Mouse (Mus musculus): ENCODE measurements around the gene Ndufs6.

The Ndufs6 gene

DNA sequence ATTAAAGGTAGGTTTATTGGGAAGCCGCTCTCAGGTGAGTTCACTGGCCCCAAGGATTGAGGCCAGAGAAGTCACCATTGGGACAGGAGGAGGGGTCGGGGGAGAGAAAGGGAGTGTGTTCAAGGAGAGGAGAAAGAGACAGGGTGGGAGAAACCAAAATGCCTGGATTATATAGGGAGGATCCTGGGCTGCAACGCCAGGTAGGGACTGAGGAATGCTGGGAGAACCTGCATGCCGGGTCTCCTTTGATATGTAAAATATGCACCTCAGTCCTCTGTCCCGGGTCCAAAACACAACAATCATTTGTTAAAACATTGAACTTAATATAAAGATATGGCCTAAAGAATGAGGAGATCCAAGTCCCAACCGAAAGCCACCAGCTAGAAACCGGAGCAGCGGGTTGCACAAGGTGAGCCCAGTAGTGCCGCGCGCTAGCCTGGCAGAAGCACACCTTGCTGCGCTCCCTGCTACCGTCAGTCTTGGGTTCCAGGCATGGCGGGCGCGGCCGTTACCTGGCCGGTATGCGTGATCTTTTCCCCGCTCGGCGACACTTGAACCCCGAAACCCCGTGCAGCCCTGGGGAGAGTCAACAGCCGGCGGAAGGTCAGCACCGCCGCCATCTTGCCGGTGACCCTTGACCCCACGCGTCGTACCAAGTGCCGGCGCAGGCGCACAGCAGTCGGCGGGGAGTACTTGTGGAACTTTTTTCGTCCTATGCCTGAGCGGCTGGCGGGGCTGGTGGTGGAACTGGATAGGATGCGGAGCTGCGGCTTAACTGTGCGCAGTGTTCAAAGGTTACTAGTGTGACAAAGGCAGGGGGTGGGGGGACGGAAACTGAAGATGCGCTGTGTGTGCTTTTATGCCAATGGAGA lies at the start of gene Ndufs6, which contains the start of gene Mrpl36:
Gene Ndufs6, minus strand, starts transcription at position 716 of the 872 bp plus-strand sequence.
Gene Mrpl36, plus strand, starts transcription at position 687 of the 872 bp plus-strand sequence.
- peak; percentile 96 for DNase-seq (ENCODE audit: low read depth, low spot score)

DNA sequence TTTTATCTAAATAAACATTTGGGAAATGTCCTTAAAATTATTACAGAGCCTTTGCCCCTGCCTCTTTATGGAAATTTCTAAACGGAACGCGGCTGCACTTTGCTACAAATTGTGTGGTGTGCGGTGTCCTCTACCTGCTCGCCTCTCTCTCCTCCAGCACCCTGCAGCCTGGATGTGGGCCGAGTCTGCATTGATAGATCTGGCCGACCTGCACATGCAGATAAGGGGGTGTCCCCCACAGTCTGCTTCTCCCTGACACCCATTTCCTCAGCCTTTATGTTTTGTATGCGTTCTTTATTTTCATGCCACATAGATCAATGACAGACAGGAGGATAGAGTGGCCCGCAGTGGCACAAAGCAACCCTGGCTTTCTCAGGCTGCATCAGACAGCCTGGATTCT lies 49.3 kb upstream of the Ndufs6 start:
- no peak for DNase-seq (ENCODE audit: low read depth, low spot score)

DNA sequence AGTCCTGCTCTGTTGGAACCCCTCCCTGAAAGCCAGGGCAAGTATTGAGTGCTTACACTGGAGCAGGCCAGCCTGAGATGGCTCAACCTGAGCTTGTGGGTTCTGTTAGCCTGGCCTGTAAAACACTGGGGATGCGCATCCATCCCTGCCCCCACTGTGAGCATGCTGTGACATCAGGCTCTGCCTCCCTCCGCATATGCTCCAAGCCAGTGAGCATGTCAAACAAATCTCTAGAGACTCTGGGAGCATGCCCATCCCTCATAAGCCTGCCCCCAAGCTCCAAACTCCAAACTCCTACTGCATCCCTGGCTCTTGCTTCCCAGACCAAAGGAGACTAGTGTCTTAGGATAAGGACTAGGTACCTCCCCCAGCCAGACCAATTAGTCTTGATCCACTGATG lies 46.3 kb upstream of the Ndufs6 start:
- no peak for DNase-seq (ENCODE audit: low read depth, low spot score)

DNA sequence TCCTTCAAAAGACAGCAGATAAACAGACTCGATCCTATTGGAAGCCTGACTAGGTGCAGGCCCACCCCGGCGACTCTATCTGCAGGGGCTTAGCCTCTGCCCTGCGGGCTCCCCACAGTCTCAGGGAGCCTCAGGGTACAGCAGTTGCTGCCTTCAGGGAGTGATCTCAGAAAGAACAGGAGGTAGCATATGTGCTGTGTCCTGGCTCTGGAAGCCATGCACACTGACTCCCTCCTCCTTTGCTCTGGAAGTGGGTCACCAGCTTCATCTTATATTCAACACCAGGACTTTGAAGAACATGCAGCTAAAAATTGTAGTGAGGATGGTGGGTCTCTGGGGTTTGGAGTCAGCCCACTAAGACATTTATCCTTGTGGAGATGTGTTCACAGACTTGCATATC lies 45.0 kb upstream of the Ndufs6 start:
- DNase-seq (ENCODE audit: low read depth, low spot score): no peak

DNA sequence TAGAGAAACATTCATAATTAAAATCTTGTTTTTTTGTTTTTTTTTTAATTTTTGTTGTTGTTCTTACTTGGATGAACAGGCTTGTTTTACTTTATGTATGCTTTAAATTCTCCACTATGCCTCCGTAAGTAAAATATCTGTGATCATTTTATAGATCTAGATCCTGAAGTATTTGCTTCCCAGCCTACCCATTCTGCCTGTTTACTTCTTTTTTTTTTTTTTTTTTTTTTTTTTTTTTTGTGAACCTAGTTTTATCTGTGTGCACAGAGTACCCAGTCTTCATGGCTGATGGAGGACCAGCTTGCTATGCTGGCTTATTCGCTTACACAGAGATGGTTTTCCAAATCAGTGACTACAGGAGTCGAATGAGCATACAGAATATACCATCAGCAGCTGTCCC lies 28.8 kb upstream of the Ndufs6 start:
- DNase-seq (ENCODE audit: low read depth, low spot score): no peak

DNA sequence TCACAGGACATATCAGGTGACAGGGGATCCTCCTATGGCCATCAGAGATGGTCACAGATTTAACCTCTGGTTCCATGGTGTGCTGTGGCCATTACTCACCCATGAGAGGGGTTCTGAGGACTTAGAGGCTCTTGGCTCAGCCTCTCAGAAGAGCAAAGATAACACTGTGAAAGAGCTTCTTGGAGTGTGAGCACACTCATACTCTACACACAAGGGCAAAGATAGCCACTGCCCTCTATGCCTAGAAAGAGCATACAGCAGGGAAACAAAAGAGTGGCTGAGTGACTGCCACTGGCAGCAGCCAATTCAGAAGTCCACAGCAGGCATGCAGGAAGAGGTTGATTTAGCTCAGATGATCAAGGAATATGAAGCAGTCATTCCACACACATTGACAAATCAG lies 24.1 kb upstream of the Ndufs6 start:
- DNase-seq (ENCODE audit: low read depth, low spot score): no peak

DNA sequence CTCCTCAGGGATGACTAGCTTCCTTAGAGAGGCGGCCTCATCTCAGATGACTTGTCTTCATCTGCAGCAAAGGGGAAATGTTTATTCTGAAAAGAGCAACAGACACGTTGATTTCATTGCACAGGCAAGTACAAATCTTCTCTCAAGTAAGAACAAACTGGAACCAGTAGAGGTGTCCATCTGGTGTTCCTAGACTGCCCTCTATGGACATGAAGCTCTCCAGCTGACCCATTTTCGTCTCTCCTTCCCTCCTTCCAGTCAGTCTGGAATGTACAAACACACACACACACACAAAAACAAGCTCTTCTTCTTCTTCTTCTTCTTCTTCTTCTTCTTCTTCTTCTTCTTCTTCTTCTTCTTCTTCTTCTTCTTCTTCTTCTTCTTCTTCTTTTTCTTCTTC lies 23.6 kb upstream of the Ndufs6 start:
- DNase-seq (ENCODE audit: low read depth, low spot score): no peak

DNA sequence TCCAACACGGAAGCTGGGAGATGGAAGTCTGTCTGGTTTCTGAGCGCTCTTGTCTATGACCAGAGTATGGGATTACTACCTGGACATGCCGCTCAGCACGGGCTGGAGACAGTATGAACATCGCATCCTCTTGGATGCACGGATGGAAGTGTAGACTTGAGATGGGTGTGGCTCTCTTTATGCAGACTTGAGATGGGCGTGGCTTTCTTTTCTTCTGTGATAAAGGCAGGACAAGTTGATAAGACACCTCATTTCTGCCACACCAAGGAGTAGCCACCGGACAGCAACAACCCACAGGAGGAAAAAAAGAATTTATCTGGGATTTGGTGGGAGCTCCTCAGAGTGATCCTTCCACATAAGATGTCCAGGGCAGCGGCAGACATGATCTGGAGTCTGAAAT lies 22.4 kb upstream of the Ndufs6 start:
- no peak for DNase-seq (ENCODE audit: low read depth, low spot score)

DNA sequence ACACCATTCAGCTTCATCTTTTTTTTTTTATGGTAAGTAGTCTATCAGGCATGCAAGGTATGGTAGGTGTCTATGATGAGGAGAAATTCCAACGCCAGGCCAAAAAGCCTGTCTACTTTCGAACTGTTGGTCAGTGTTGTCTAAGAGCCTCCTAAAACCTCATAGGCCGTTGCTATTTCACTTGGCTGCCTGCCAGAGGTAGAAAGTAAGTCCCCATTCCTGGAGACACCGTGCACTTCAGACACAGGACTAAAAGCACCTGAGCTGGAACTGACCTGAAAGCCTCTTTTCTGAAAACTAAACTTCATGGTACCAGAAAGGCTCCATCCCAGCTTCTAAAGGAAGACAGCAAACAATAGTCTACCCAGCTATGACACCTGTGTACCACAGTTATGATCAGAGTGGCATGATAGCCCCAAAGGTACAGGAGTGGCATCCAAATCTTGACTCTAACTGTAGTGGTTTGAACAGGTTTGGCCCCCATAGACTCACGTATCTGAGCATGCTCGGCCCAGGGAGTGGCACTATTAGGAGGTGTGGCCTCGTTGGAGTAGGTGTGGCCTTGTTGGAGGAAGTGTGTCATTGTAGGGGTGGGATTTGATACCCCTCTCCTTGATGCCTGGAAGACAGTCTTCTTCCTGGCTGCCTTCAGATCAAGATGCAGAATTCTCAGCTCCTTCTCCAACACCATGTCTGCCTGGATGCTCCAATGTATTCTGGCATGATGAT lies 19.7 kb upstream of the Ndufs6 start:
- no peak for DNase-seq (ENCODE audit: low read depth, low spot score)

DNA sequence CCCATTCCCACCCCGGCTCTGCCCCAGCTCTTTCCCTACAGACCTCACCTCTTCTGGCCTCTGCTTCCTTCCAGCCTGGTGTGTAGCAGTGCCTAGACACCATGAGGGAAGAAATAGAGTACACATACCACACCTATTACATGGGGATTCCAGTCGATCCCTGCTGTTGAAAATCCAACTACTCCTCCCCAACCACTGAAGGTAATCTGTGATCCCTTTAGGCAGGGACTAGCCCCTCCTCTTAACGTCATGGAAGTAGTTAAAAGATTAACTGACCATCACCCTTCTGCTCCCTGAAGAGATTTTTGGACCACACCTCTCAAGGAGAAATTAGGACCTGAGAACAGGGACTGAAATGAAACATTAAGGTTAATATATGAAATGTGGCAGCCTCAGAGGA lies 18.8 kb upstream of the Ndufs6 start:
- no peak for DNase-seq (ENCODE audit: low read depth, low spot score)

DNA sequence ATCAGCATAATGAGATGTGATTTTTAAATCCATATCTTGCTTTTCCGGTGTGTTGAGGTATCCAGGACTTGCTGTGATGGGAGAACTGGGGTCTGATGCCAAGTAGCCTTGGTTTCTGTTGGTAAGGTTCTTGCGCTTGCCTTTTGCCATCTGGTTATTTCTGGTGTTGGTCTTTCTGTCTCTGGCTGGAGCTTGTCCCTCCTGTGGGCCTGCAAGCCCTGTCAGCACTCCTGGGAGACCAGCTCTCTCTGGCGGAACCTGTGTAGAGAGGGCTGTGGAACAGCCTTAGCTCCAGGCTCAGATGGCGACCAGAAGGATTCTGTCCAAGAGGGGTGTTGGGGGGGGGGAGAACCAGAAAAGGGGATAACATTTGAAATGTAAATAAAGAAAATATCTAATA lies 18.4 kb upstream of the Ndufs6 start:
- no peak for DNase-seq (ENCODE audit: low read depth, low spot score)

DNA sequence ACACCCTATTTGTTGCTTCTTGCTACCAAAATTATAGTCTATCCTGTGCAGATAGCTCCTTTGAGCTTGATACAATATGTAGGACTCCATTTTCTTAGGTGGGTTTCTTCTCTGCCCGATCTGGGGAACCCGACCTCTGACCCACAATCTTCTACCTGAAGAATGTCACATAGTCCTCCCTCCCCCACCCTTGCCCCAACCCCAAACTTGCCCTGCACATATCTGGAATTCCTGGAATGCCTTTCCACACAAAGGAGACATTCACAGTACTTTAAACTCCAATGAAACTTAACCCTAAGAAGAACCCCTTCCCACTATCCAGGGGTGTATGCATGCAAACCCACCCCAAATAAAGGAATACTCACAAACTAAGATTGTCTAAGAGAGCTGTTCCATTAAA lies 17.8 kb upstream of the Ndufs6 start:
- no peak for DNase-seq (ENCODE audit: low read depth, low spot score)

DNA sequence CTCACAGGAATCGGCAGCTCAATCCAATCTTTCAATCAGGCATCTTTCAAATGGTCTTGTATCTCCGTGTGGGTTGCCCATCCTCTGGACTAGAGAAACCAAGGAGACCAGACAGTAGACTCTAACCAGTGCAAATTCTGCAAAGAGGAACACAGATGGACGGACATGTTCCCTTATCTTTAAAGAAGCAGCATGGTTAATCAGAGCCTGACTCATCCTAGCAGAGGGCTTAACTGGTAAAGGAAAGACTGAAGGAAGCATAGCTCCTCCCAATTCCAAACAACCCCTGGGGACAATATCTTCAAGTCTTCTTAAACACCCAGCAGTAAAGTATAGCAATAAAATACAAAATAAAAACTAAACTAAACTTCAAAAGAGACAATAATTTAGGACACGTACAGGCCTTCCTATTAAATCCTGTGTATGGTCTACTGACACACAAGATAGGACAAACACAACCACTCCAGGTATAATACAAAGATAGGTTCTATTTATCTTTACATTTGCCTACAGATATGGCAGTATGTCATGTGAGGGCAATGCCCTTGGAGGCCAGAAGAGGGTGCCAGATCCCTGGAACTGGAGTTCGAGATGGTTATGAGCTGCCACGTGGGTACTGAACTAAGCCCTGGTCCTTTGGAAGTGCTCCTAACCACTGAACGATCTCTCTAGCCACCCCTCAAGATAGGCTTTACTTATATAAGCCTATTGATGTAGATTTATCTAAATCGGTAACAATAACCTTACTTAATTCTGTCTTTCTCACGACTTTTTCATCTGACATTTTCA lies 17.0 kb upstream of the Ndufs6 start:
- DNase-seq (ENCODE audit: low read depth, low spot score): no peak

DNA sequence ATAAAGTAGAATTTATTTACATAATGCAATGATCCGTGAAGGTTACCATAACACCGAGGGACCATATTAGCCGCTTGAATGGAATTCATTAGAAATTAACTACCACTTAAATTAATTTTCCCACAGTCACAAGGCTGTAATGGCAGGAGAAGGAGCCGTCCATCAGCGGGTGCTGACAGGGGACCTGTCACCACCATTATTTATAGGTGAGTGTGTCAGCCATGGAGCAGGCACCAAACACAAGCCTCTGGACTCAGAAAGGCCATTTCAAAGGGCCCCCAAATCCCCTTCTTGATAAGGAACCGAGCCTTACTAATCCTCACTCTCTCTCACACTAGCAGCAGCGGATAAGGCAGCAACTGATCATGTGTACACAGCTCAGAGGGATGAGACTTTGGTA lies 8.4 kb upstream of the Ndufs6 start:
- DNase-seq (ENCODE audit: low read depth, low spot score): no peak

DNA sequence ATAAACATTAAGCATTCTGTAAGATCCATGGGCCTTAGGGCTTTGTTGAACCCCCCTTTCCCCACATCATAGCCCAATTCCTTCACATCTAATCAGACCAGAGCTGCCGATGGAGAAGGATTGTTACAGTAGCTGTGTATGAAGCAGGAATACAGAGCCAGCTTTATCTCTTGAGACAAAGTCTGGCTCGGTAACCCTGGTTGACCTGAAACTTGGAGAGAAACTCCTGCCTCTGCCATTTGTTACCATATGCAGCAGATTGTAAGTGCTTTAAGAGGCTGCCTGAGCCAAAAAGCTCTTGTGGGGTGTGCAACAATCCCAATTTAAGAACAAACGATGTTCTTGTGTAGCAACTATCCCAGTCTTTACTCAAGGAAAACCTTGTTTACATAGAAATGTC lies 3.4 kb upstream of the Ndufs6 start:
- no peak for DNase-seq (ENCODE audit: low read depth, low spot score)

DNA sequence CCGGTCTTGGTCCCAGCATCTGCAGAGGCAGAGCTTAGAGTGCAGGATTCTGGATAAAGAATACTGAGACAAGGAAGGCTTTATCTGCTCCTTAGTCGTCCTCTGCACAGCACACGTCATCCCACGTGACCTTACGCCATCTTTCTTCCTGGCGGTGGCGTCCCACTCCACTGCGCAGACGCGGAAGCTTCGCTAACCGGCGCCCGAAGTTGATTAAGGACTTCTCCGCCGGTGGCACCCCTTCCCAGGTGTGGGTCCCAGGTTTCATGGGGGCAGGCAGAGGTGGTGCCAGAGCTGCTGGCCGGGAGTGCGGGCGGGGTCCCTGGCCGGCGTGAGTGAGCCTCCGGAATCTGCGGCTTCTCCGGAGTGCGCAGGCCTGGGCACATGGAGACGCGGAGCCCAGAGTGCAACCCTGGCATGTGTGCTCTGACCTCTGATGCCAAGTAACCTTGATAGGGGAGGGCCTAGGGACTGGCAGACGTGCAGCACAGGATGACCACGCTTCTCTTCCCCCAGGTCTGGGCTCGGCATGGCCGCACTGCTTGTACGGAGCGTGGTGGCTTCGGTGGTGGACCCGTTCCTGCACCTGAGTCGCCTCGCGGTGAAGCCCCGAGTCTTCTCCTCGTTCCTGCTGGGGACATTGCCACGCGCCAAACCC lies 2.6 kb upstream of the Ndufs6 start:
- DNase-seq (ENCODE audit: low read depth, low spot score): peak; percentile 86

DNA sequence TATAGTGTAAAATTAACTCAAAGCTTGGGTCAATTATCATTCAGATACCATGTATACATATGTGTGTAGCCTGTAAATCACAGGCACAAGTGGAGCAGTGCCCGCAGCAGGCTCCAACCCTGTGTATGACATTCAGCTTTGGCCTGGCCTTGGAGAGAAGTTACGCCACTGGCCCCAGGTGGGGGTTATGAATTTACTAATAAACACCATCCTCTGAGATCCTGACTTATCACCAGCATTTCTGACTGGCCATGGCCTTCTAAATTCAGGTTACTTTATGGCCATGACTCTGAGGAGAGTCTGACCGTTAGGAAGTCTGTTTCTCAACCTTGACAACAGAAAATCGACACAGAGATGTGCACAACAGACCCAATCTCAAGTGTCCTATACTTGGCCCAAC lies 4.9 kb downstream of the Ndufs6 start:
- DNase-seq (ENCODE audit: low read depth, low spot score): no peak

DNA sequence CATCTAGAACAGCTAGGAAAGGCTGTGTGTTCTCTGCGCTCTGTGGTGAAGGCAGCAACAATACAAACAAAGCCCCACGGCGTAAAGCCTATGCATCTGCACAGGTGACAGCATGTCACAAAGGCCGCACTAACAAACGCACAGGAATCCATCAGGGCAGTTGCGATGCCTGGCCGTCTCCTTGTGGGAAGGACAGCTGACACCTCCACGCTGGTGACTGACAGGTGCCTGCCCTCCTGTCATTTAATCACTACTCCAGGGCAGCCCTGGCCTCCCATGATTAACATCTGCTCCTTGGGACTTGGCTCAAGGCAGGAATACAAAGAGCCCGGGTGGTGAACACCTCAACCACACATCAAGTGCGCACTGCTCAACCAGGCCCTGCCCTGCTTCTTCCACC lies 5.7 kb downstream of the Ndufs6 start:
- DNase-seq (ENCODE audit: low read depth, low spot score): peak; percentile 26

DNA sequence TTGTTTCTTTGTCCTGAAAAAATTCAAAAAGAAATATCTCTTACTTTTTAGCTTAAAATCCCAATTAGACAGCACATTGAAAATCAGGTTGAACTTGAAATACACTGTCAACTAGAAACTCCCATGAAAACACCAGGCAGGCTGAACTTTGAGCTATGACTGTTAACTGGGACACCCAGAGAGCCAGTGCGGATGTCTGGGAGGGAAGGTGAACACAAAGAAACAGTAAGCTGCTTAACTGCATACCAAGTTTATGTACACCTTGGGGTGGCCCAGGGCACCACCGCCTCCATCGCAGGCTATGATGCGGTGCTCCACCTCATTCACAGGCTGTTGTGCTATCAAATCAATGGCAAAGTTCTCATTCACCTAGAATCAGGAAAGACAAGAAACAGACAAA lies 8.3 kb downstream of the Ndufs6 start:
- DNase-seq (ENCODE audit: low read depth, low spot score): no peak

DNA sequence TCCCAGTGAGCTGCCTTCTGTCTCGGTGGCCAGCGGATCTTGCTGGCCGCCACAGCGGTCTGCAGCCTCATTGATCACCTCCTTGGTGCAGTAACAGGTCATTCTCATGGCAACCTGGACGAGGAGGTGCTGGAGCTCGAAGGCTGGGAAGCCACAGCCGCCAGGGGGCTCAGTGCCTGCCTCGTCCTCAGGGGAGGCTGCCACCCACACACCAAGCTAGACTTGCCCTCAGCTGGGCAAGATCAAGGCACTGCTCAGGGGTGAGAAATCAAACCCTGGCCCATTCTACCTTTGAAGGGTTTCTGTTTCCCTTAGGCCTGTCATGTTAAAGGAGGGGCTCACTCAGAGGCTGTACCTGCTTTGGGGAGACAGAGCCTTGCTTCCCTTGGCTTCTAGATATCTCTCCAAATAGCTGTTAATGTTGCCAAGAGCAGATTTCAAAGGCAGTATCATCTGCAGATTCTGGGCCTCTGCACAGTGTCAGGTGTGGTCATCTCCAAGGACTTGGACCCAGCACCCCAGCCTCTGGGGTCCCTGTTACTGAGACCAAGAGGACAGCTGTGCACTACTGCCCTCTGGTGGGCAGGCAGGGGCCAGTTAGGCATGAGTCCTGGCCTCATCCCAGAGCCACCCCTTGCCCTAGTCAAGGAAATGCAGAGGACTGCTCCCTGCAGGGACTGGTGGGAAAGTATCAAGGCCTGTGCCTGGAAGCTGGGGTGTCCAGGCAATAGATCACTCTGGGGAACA lies 18.0 kb downstream of the Ndufs6 start:
- no peak for DNase-seq (ENCODE audit: low read depth, low spot score)

DNA sequence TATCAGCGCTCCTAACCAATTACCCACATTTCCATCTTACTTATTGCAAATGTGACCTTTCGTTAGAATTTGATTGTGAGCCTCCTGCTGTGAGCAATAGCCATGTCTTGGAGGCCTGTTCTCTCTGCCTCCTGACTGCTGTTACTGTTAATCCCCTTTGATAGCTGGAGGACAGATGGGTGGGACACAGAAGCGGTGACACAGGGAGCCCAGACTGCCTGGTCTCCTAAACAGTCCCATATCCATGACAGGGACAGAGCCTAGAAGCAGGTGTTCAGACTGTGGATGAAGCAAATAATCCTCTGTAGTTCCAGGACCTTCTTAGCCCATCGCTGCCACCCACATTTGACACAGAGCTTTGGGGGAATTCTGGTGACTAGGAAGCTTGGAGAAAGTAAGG lies 21.9 kb downstream of the Ndufs6 start:
- no peak for DNase-seq (ENCODE audit: low read depth, low spot score)

All from skeletal muscle tissue, adult 2 months (tissue).